Mouse (Mus musculus) frontal cortex, postnatal 36 days (tissue): ENCODE measurements around the gene Fkbp2.

Experiments
- DNase-seq, 2 experiments: peaks; one replicate each; pipeline ENCODE4 v3.0.0; 2022; ENCODE audit warnings: low spot score in 2 of 2

Gene Fkbp2

GRCm38 (mm10) chr19:6971644-6972043 is 8.7 kb downstream of the Fkbp2 start:
- no peak for DNase-seq

DNA sequence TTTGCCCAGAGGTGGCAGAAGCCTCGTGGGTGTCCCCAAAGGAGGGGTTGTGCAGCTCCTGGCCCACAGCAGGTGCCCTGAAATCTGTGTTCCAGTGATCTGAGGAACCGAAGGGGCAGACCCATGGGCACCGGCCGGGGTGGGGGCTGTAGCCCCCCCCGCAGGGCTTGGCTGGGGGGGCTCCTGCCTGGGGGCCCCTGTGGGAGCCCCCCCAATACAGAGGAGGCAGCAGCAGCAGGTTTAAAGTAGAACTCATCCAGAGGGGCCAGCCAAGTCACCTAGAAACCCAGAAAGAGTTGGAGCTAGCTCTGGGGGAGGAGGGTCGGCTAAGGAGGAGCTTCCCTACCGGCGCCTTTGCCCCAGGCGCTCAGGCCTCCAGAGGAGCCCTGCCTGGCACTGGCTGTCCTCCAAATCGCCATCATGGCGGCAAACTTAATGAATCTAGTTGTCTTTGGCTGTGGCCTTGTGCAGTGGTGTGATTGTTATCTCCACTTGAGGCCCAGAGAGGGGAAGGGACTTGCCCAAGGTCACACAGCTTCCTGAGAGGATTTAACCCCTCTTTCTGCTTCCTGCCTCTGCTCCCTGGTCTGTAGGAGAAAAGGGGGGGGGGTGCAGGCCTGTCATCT is 9.7 kb downstream of the Fkbp2 start:
- DNase-seq = no peak

GRCm38 (mm10) chr19:6969665-6970381 is 10.5 kb downstream of the Fkbp2 start:
- DNase-seq = no peak

DNA sequence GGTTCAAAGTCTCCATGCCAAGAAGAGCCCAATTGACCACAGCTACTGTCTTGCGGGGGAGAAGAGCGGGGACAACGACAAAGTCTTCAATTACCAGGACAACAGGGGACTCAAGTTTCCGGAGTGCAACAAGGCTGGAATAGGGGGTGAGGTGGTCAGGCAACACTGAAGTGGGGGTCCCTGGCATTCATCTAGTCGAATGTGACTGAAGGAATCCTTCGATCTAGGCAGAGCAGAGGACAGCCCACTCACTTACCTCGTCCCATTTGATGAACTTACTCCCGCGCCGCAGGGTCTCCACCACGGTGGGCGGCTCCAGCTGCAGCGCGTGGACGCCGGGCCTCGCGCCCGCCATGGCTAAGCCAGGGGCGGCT is 11.0 kb downstream of the Fkbp2 start:
- no peak for DNase-seq

- no peak for DNase-seq
Measured at GRCm38 (mm10) chr19:6968491-6969271, 11.6 kb downstream of the Fkbp2 start.

DNA sequence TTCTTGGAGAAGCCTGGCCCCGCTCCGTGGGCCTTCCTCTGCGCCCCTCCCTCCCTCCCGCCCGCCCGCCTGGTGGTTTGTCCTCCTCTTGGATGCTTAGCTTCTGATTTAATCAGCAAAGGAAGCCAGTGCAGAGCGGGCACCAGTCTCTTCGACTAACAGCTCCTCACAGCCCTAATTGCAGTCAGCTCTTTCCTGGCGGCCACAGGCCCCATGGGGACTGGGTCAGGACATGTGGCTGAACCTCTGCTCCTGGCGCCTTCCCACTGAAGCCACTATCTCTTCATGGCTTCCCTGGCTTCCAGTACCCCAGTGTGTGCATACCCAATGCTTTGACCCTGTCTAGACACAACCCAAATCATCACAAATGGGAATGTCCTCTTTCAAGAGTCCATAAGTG is 23.8 kb downstream of the Fkbp2 start:
- DNase-seq = no peak

GRCm38 (mm10) chr19:6955424-6955823 is 24.9 kb downstream of the Fkbp2 start:
- no peak for DNase-seq

DNA sequence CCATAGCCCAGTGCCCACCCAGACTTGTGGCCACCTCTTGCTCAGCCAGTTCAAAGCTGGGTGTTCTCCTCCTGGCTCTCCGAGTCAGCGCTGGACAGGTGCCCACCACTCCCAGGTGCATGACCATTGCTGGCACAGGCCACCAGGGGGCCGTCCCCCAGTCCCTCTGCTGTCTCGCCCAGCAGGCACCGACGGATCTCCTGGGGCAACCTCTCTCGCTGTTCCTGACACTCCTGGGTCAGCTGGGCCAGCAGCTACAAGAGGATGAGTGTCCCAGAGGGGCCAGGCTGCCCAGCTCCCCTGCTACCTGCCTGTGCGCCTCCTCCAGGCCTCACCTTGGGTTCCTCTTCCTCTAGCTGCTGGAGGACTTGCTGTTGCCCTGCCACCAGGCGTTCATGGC is 26.3 kb downstream of the Fkbp2 start:
- no peak for DNase-seq

- DNase-seq = no peak
Measured at GRCm38 (mm10) chr19:6952712-6953037, 27.6 kb downstream of the Fkbp2 start.

- peak in 1 of 2 experiments; percentile 75 for DNase-seq
Measured at GRCm38 (mm10) chr19:6951994-6952711, 28.1 kb downstream of the Fkbp2 start.

DNA sequence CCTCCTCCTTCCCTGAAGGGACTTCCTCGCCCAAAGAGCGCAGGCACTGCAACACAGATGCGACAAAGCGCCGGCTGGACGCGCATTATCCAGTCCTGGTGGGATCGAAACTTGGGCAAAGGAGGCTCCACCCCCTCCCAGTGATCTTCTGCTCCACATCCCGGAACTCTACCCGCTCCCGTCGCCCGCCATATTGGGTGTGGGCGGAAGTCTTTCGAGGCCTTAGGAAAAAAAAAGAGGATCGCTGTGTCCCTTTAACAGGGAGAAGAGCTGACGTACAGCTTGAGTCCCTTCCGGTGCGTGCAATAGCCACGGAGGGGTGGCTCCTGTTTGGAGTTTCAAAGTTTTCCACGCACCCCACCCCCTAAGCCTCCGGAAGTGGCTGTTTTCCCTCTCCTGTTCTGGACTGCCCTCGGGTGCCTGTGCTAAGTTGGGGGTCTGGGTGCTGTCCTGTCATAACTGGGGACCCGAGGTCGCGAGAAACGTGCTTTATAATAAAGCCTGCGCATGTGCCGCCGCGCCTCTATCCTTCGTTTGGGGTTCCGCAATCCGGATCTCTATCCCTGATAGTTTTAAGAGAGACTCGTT is 28.8 kb downstream of the Fkbp2 start:
- peak; percentile 94 to 96 for DNase-seq

DNA sequence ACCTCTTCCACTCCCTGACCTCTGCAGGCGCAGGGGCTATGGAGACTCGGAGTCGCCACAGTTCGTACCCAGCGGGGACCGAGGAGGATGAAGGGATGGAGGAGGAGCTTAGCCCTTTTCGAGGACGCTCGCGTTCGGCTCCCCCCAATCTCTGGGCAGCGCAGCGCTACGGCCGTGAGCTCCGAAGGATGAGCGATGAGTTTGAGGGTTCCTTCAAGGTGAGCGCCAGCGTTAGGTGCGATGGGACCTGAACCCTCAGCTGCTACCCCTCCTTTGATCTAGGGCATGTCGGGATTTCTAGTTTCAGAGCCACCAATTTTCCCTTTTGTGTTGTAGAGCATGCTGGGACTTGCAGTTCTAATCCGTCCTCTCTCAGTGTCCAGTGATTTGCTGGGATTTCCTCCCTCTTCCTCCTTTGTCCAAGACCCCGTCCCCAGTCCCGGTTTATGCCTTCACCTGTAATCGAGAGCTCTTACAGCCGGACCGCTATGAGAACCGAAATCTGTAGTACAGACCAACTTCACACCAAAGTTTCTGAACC is 29.6 kb downstream of the Fkbp2 start:
- peak; percentile 70 to 78 for DNase-seq

GRCm38 (mm10) chr19:6949951-6950350 is 30.4 kb downstream of the Fkbp2 start:
- no peak for DNase-seq

GRCm38 (mm10) chr19:6949532-6949931 is 30.8 kb downstream of the Fkbp2 start:
- no peak for DNase-seq

DNA sequence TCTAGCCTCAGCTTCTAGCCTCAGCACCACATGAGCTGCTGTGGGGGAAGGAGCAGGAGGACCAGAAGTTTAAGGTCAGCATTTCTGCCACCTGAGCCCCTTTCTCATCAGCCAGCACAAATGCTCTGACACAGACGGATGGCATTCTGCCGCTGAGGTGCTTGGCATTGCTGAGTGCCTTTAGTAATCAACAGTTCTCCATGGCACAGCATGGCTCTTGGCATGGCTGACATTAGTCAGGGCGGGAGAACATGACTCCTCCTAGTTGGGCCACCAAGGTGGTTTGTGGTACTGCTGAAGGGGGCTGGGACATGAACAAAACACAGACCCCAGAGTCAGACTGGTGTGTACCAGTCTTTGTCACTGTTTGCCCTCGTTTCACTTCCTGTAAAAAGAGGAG is 32.1 kb downstream of the Fkbp2 start:
- no peak for DNase-seq

GRCm38 (mm10) chr19:6947742-6948141 is 32.6 kb downstream of the Fkbp2 start:
- no peak for DNase-seq

DNA sequence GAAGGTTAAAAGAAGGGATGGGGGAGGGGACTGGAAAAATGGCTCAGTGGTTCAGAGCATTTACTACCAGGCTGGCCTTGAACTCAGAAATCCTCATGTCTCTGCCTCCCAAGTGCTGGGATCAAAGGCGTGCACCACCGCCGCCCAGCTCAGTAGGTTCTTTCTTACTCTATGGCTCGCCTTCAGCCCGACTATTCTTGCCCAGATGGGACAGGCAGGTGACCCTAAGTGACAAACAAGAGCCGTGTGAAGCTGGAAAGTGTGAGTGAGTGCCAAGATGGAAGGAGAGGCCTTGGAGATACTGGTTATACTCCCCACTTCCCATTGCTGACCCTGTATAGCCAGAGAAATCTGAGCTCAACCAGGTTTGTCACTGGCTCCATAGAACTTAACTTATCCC is 36.6 kb downstream of the Fkbp2 start:
- no peak for DNase-seq

DNA sequence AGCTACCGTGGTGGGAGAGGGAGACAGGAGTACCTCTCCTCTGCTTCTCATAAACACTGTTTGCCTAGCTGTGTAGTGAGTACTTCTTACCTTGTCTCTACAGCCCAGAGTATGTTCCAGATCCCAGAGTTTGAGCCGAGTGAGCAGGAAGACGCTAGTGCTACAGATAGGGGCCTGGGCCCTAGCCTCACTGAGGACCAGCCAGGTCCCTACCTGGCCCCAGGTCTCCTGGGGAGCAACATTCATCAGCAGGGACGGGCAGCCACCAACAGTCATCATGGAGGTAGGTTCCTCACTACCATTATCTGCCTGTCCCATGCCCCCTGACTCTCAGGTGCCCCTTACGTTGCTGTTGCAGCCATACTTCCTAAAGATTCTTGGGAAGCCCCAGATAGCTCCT is 37.5 kb downstream of the Fkbp2 start:
- no peak for DNase-seq

DNA sequence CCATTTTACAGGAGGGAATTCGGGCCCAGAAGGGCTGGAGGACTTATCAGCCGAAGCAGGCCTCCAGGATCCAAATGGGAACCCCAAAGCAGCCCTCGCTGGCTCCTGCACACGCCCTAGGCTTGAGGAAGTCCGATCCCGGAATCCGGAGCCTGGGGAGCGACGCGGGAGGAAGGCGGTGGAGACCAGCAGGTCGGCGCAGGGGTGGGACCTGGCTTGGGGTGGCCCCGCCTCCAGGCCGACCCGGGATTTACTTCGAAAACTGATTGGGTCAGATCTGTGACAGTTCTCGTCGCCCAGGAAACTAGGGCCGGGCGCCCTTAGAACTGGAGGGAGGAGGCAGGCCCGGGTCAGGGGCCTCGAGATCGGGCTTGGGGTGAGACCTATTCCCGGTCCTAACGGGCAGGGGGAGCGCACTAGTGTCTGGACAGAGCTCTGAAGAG is 38.0 kb downstream of the Fkbp2 start, which contains the start of gene Gpr137:
Gene Gpr137 (minus strand): TSS at position 232 of the 443 bp plus-strand sequence.
- peak; percentile 90 to 95 for DNase-seq

GRCm38 (mm10) chr19:6941372-6942248 is 38.7 kb downstream of the Fkbp2 start, which contains the start of gene Bad:
TSS of gene Bad (plus strand) at chr19:6941861.
- peak; percentile 94 for DNase-seq
